Mouse (Mus musculus): ENCODE results near the gene Adprhl1. TPM values are rescaled to one million over a fixed set of nuclear protein-coding genes. Genes with fewer than 3 reads are reported as not detected.

Gene Adprhl1
- not detected in 2 replicates for polyA plus RNA-seq (2012; rRNA removed)

- peak; percentile 52 for DNase-seq (ENCODE audit: low read depth, low spot score)
- WGBS, result 21% methylated on average over 8 of the region's 8 CpGs
These were observed at the start of gene Adprhl1 for GRCm38 (mm10) chr8:13254019-13254418. Gene Adprhl1, minus strand, starts transcription at chr8:13254162.

- 33% methylated on average over 7 of the region's 7 CpGs for WGBS
- DNase-seq (ENCODE audit: low read depth, low spot score), result peak; percentile 84
These were observed 47.1 kb upstream of the Adprhl1 start for GRCm38 (mm10) chr8:13301036-13301435.

DNA sequence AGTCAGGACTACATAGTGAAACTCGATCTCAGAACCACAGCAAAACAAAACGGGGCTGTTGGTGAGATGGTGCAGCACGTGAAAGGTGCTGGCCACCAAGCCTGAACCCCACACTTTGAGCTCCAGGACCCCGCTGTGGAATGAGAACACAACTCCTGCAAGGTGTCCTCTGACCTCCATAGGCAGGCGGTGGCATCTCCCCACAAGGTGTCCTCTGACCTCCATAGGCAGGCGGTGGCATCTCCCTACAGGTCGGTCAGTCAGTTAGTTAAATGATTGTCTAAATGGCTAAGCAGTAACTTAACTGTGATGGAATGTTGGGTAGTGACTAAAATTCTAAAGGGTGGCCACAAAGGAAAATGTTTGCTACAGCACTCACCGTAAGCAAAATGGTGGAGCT lies 45.6 kb upstream of the Adprhl1 start:
- WGBS, result 95% methylated on average over 8 of the region's 8 CpGs
- no peak for DNase-seq (ENCODE audit: low read depth, low spot score)

DNA sequence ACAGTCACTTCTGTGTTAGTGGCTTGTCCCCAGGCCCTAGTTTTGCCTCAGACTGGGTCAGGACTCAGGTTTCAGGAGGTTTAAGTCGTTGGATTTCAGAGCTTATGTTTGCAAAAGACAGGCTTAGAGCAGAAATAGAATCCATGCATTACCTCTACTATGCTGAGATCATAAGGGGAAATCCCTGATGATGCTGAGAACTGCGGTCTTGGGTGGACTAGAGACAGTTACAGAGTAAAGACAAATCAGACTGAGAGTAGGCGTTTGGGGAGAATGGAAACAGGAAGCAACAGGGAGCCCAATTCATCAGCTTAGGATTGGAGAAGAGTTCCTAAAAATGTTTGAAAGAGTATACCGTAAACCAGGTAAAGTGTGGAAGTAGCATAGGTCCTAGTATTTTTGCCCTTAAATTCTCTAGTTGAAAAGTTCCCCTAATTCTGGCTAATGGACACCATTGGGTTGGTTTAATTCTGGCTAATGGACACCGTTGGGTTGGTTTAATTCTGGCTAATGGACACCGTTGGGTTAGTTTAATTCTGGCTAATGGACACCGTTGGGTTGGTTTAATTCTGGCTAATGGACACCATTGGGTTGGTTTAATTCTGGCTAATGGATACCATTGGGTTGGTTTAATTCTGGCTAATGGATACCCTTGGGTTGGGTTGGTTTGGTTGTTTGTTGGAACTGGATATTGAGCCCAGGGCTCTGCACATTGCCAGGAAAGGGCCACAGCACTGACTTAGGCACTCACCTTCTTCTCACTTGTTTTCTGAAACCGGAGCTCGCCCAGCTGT lies 39.9 kb upstream of the Adprhl1 start:
- 93% methylated on average over 9 of the region's 9 CpGs for WGBS
- no peak for DNase-seq (ENCODE audit: low read depth, low spot score)

GRCm38 (mm10) chr8:13292364-13292763 lies 38.4 kb upstream of the Adprhl1 start:
- 24% methylated on average over 9 of the region's 9 CpGs for WGBS
- peak; percentile 64 for DNase-seq (ENCODE audit: low read depth, low spot score)

DNA sequence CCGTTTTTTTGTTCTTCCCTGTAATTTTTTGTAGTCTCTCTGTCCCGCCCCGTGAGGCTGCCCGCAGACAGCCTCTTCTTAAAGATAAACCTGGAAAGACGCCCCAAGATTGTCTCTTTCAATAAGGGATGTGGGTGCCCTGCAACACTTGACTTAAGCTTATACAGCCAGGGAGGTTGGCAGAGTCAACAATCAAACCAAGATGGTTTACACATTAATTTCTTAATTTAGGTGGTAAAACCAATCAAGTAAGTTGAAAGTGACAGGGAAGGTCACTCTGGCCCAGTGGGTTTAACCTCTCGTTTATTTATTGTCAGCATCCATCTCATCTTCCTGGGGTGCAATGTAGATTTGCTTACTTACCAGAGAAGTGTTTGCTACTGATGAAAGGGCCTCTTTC lies 34.7 kb upstream of the Adprhl1 start:
- 1% methylated on average over 6 of the region's 6 CpGs for WGBS
- DNase-seq (ENCODE audit: low read depth, low spot score), result no peak

DNA sequence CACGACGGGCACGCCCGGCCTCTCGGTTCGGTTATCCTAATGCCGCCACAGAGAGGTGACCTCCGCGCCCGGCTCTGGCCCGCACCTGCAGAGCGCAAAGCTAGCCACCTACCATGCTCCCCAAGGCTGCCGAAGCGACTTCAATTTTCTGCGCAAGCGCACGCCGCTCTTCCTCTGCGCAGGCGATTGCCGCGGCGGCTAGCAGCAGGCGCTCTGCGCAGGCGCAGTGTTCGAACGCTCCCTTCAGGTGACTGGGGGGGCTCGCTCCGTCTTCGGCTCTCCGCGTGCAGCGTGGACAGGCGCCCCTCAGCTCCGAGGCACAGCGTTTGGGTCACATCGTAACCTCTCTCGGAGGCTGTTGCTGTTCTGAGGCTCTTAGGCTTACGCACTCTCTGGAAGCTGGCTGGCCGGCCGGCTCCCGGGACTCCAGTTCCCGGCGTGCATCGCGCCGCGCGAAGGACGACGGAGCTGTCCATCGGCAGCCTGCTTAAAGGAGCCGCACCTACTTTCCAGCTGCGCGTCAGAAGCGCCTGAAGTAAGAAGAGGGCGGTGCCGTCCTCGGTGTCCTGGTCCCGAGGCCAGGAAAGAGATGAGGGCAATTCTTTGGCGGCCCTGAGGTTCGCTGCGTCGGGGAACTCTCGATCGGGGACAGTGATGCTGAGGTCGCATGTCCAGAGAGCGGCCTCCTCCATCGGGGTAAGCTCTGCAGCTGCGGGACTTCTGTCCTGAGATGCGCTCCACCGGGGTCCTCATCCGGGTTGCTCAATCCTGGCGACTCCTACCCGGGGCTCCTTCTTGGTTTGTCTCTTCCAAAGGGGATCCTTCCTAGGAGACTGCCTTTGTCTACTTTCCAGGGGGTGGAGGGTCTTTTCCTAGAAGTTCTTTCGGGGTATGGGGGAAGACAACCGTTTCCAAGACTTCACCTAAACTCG lies 34.0 kb upstream of the Adprhl1 start, which contains the start of the genes Dcun1d2 and Tmco3:
Dcun1d2 (minus strand) TSS at position 440 of the 932 bp plus-strand sequence.
Tmco3 (plus strand) TSS at position 499 of the 932 bp plus-strand sequence.
- DNase-seq (ENCODE audit: low read depth, low spot score), result peak; percentile 76
- WGBS, result under 1% methylated on average over 79 of the region's 79 CpGs

DNA sequence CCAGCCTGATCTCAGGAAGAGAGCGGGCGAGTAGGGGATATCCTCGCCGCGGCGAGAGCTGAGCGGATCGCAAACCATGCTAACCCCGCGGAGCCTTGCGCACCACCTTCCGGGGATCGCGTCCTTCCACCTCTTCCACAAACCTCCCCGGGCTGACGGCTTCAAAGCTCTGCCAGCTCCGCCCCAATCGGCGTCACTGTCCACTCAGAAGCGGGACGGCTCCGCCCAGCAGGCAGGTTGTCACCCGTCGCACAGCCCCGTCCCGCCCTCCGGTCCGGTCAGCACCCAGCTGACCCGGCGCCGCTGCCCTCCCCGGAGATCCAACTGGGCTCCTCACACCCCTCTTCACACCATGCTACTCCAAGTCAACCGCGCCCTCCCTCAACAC lies 33.3 kb upstream of the Adprhl1 start:
- peak; percentile 80 for DNase-seq (ENCODE audit: low read depth, low spot score)
- WGBS, result 0% methylated on average over 34 of the region's 34 CpGs

DNA sequence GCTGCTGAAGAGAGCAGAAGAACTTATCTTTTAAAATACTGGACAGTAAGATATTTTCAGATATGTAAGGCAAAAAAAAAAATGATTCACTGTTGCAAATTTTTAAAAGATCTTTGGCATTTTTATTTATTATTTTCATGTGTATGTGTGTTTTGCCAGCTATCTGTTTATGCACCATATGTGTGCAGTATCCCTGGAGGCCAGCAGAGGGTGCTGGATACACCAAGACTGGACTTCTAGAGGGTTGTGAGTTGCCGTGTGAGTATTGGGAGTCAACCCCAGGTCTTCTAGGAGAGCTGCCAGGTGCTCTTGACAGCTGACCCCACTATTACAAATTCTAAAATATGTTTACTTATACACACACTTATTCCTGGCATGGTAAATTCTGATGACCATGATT lies 29.2 kb upstream of the Adprhl1 start:
- DNase-seq (ENCODE audit: low read depth, low spot score), result no peak
- 84% methylated on average over 1 of the region's 1 CpGs for WGBS

DNA sequence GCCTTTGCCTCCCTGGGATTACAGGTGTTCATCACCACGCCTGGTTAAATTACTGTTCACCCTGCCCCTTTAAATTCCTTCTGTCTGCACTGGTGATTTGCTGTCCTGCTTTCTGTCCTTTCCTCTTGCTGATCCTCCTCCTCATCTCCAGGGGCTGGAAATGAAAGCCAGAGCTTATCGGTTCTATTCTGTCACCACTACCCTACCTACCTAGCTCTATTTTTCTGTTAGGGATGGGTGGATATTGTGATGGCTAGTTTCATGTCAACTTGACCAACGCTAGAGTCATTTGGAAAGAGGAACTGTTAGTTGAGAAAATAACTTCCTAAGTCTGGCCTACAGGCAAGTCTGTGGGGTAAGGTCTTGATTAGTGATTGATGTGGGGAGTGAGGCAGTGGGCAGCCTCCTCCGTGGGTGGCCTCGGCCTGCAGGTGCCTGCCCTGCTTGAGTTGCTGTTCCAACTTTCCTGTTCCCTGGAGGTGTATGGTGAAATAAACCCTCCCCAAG lies 23.0 kb upstream of the Adprhl1 start:
- 83% methylated on average over 5 of the region's 5 CpGs for WGBS
- no peak for DNase-seq (ENCODE audit: low read depth, low spot score)

DNA sequence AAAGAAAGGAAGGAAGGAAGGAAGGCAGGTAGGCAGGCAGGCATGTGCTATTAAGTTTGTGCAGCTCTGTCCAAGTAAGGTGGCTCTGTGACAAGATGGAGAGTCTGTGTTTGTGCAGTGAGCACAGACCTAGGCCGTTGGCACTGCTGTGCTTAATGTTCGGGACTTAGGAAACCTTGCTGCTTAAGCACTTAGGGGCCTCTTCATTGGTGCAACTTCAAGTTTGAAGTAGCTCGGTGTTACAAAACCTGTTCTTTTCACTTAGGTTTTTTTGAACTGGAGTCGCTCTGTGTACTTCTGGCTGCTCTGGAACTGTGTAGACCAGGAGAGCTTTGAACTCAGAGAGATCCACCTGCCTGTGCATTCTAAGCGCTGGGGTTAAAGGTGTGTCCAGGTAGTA lies 18.9 kb upstream of the Adprhl1 start:
- no peak for DNase-seq (ENCODE audit: low read depth, low spot score)
- WGBS, result 84% methylated on average over 5 of the region's 5 CpGs

- WGBS, result 65% methylated on average over 2 of the region's 2 CpGs
- no peak for DNase-seq (ENCODE audit: low read depth, low spot score)
These were observed 13.6 kb upstream of the Adprhl1 start for GRCm38 (mm10) chr8:13267566-13267965.

GRCm38 (mm10) chr8:13263376-13263775 lies 9.4 kb upstream of the Adprhl1 start:
- WGBS, result 77% methylated on average over 3 of the region's 3 CpGs
- DNase-seq (ENCODE audit: low read depth, low spot score), result no peak

GRCm38 (mm10) chr8:13253413-13253812 lies 549 bp downstream of the Adprhl1 start:
- no peak for DNase-seq (ENCODE audit: low read depth, low spot score)
- 62% methylated on average over 5 of the region's 5 CpGs for WGBS

DNA sequence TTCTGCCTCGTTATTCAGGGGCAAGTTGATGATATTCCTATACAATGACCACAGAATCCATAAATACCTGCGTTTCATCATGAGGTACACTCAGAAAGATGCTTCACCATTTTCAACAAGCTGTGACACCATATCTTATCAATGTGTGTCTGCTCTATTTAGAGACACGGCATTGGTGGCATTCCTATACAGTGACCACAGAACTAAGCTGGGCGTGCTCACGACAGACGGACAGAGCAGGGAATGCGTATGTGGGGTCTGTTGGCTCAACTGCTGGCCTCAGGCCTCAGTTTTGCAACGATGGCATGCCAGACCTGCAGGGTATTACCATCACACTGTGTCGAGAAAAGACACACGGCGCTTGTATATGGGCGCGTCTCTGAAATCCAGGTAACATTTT lies 1.1 kb downstream of the Adprhl1 start:
- DNase-seq (ENCODE audit: low read depth, low spot score), result no peak
- 86% methylated on average over 13 of the region's 13 CpGs for WGBS

- 81% methylated on average over 11 of the region's 11 CpGs for WGBS
These were observed 9.6 kb downstream of the Adprhl1 start for GRCm38 (mm10) chr8:13244343-13244880.

DNA sequence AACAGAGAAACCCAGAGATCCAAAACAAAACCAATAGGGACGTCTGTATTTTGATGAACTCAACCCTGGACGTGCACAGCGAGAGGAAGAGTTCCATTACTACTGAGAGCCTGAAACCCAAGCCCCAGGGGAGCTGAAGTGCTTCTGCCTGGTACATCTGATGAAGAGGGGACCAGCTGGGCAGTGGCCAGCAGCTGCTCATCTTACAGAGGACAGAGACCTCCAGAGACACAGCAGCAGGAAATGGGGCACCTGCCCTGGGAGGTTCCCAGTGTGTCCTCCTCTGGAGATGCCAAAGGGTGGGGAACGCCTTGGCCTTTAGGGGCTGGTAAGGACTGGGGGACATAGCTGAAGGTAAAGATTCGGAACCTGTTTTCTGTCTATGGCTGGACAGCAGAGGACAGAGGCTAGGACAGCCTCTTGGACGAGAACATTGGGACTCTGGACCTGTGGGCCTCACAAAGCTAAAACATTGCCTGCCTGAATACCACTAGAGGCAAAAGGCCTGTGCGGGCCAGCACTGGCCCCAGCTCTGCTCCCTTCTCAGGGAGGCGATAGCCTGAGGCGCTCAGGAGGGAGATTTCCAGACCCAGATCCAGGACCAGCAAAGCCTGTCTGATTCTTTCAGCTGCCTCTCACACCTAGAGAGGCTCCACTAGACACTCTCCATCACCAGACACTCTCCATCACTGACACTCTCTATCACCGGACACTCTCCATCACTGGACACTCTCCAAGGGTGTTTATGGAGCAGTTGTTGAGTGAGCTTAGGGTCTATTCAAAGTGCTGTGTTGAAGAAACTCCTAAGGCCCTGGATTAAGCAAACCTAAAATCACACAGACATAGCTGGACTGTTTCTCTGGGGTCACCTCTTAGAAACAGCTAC lies 10.7 kb downstream of the Adprhl1 start:
- no peak for DNase-seq (ENCODE audit: low read depth, low spot score)
- WGBS, result 82% methylated on average over 10 of the region's 10 CpGs

More at GRCm38 (mm10) chr8:13244343-13244880, 9.6 kb downstream of the Adprhl1 start:
- DNase-seq (ENCODE audit: low read depth, low spot score), result no peak

- 31% methylated on average over 7 of the region's 7 CpGs for WGBS
- no peak for DNase-seq (ENCODE audit: low read depth, low spot score)
These were observed 13.3 kb downstream of the Adprhl1 start for GRCm38 (mm10) chr8:13240691-13241090.

DNA sequence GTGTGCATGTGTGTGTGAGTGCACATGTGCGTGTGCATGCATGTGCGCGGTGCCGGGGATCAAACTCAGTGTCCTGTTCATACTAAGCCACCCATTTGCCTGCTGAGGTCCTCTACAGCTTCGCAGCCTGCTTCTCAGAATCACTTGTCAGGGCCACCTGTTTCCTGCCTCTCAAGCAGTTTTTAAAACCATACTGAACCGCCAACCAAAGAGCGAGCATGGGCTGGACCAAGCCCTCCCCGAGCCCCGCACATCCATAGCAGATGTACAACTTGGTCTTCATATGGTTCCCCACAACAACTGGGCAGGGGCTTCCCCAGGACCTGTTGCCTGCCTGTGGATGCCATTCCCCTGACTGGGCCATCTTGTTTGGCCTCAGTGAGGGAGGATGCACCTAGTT lies 13.9 kb downstream of the Adprhl1 start:
- no peak for DNase-seq (ENCODE audit: low read depth, low spot score)
- 86% methylated on average over 9 of the region's 9 CpGs for WGBS
